Mouse (Mus musculus): Measurements from ENCODE around the gene Armc2. TPM values are rescaled to one million over a fixed set of nuclear protein-coding genes. Genes with fewer than 3 reads are reported as not detected.

Gene Armc2
- polyA plus RNA-seq, 1 experiment from 2014 or later = 9.2 TPM

GRCm38 (mm10) chr10:41893433-41894411 is 124.5 kb downstream of the Armc2 start:
- WGBS = 48% methylated on average over 4 of the region's 4 CpGs
- no peak overlapping the region for H3K27ac ChIP-seq (ENCODE audit: low read depth, low read length)
- no peak overlapping the region for H3K4me3 ChIP-seq (ENCODE audit: low read depth, low read length)
- H3K9me3 ChIP-seq (replicated peaks; ENCODE audit: control insufficient read depth, low read length) = no peaks in the 10 kb centered on the region
- ATAC-seq (no peak), DNase-seq (ENCODE audit: low spot score) (no peak)
- no peaks in the 10 kb centered on the region; the same call in 1 of the 2 replicates for H3K4me1 ChIP-seq (ENCODE audit: control insufficient read depth, insufficient read depth, low read length)
- H3K9ac ChIP-seq (ENCODE audit: low read length) = no peak overlapping the region
- H3K27me3 ChIP-seq (replicated peaks; ENCODE audit: control insufficient read depth, insufficient read depth, low read length) = no peaks in the 10 kb centered on the region
- H3K36me3 ChIP-seq (ENCODE audit: control insufficient read depth, insufficient read depth, low read length) = peaks cover 18% of the 10 kb centered on the region
- H3K4me2 ChIP-seq (ENCODE audit: low read length) = no peak overlapping the region

DNA sequence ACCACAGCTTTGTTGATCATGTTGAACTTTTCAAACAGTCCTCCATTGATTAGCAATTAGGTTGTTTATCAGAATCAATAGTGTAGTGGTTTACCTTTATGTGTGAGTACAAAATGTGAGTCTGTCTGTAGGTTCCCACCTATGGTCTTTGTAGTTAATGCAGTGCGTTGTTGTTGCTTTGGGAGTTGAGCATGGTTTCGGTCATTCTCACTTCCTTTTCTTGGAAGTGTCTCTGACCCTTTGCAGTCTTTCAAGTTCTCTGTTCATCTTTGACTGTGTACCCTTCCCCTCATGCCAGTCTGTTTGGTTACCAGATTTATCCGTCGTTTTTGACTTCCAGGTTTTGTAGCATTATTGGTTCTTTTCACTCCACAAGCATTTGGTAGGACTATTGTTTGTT is 126.9 kb downstream of the Armc2 start:
- Histone ChIP-seq H3K4me2 (ENCODE audit: low read length) (no peak overlapping the region), H3K27ac (ENCODE audit: low read depth, low read length) (no peak overlapping the region), H3K4me3 (ENCODE audit: low read depth, low read length) (no peak overlapping the region), H3K27me3 (replicated peaks; ENCODE audit: control insufficient read depth, insufficient read depth, low read length) (no peaks in the 10 kb centered on the region), H3K36me3 (ENCODE audit: control insufficient read depth, insufficient read depth, low read length) (peaks cover 5% of the 10 kb centered on the region; the same call in 1 of the 2 replicates), H3K9me3 (replicated peaks; ENCODE audit: control insufficient read depth, low read length) (no peaks in the 10 kb centered on the region), H3K4me1 (ENCODE audit: control insufficient read depth, insufficient read depth, low read length) (peaks cover 3% of the 10 kb centered on the region; the same call in 1 of the 2 replicates), H3K9ac (ENCODE audit: low read length) (no peak overlapping the region)
- 86% methylated on average over 4 of the region's 4 CpGs for WGBS
- no peak for ATAC-seq
- DNase-seq (ENCODE audit: low spot score) = no peak

GRCm38 (mm10) chr10:41890537-41890936 is 127.7 kb downstream of the Armc2 start:
- no peaks in the 10 kb centered on the region for H3K27me3 ChIP-seq (replicated peaks; ENCODE audit: control insufficient read depth, insufficient read depth, low read length)
- ATAC-seq (no peak), DNase-seq (ENCODE audit: low spot score) (no peak)
- H3K36me3 ChIP-seq (ENCODE audit: control insufficient read depth, insufficient read depth, low read length) = no peaks in the 10 kb centered on the region
- H3K27ac ChIP-seq (ENCODE audit: low read depth, low read length) = no peak overlapping the region
- H3K9ac ChIP-seq (ENCODE audit: low read length) = no peak overlapping the region
- H3K4me3 ChIP-seq (ENCODE audit: low read depth, low read length) = no peak overlapping the region
- no peaks in the 10 kb centered on the region for H3K9me3 ChIP-seq (replicated peaks; ENCODE audit: control insufficient read depth, low read length)
- H3K4me1 ChIP-seq (ENCODE audit: control insufficient read depth, insufficient read depth, low read length) = peaks cover 3% of the 10 kb centered on the region; the same call in 1 of the 2 replicates
- H3K4me2 ChIP-seq (ENCODE audit: low read length) = no peak overlapping the region

DNA sequence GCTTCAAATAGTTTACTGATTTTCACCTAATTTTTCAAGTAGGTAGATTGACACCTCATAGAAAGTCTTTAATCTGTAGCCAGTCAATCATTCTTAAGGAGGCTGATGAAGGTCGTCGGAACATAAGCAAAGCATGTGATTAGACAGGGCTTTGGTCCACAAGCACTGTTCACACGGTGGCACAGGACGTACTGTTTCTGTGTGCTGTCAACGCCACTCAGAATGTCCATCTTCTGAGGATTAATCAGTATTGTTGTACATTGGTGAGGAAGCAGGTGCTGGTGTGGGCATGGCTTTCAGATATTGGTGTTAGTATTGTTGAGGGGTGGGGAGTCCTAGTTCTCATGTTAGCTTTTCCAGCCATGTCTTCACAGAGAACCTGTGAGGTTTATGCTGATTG is 128.7 kb downstream of the Armc2 start:
- H3K36me3 ChIP-seq (ENCODE audit: control insufficient read depth, insufficient read depth, low read length) = no peaks in the 10 kb centered on the region
- H3K27me3 ChIP-seq (replicated peaks; ENCODE audit: control insufficient read depth, insufficient read depth, low read length) = no peaks in the 10 kb centered on the region
- H3K9me3 ChIP-seq (replicated peaks; ENCODE audit: control insufficient read depth, low read length) = no peaks in the 10 kb centered on the region
- H3K4me3 ChIP-seq (ENCODE audit: low read depth, low read length) = no peak overlapping the region
- H3K9ac ChIP-seq (ENCODE audit: low read length) = no peak overlapping the region
- DNase-seq (ENCODE audit: low spot score) = no peak
- ATAC-seq = no peak
- peaks cover 3% of the 10 kb centered on the region; the same call in 1 of the 2 replicates for H3K4me1 ChIP-seq (ENCODE audit: control insufficient read depth, insufficient read depth, low read length)
- H3K27ac ChIP-seq (ENCODE audit: low read depth, low read length) = no peak overlapping the region
- H3K4me2 ChIP-seq (ENCODE audit: low read length) = peak overlapping the region; percentile 9; the same call in 1 of the 2 replicates
- 50% methylated on average over 5 of the region's 5 CpGs for WGBS

GRCm38 (mm10) chr10:41888365-41888941 is 129.8 kb downstream of the Armc2 start:
- H3K36me3 ChIP-seq (ENCODE audit: control insufficient read depth, insufficient read depth, low read length) = no peaks in the 10 kb centered on the region
- WGBS = 40% methylated on average over 4 of the region's 4 CpGs
- no peak overlapping the region for H3K27ac ChIP-seq (ENCODE audit: low read depth, low read length)
- H3K27me3 ChIP-seq (replicated peaks; ENCODE audit: control insufficient read depth, insufficient read depth, low read length) = no peaks in the 10 kb centered on the region
- peak overlapping the region; percentile 87 for H3K9ac ChIP-seq (ENCODE audit: low read length)
- H3K4me3 ChIP-seq (ENCODE audit: low read depth, low read length) = peak overlapping the region; percentile 71
- H3K9me3 ChIP-seq (replicated peaks; ENCODE audit: control insufficient read depth, low read length) = no peaks in the 10 kb centered on the region
- DNase-seq (ENCODE audit: low spot score) = peak; percentile 53
- H3K4me2 ChIP-seq (ENCODE audit: low read length) = peak overlapping the region; percentile 79
- peaks cover 3% of the 10 kb centered on the region; the same call in 1 of the 2 replicates for H3K4me1 ChIP-seq (ENCODE audit: control insufficient read depth, insufficient read depth, low read length)
- no peak for ATAC-seq

DNA sequence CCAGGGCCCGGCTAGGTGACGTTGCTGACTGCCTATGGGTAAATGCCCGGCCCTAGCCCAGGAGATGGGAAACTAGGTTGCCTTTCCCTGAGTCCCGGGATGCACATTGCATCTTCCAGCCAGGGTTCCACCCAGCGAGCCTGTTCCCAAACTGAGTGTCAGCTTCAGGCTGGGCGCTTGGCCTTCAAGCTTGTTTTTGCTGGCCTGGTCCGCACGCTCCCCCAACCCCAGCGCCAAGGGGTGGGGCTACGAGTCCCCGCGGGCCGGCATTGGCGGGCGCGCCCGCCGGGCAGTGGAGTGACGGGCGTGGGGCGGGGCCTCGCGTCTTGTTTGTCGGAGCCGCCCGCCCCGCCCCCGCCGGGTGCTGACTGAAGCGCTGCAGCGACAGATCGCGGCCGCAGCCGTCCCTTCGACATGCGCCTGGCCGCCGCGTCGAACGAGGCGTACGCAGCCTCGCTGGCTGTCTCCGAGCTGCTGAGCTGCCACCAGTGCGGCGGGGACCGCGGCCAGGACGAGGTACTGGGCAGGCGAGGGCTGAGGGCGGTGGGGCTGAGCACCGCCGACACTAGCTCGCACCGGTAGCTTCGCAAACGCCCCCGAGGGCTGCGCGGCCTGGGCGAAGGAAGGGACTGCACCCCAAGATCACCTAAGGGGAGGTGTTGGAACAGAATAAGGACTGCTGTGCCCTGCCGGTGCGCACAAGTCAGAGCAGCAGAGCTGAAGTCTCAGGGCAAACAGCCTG is 131.0 kb downstream of the Armc2 start:
- WGBS = 1% methylated on average over 63 of the region's 65 CpGs
- peak overlapping the region; percentile 87 for H3K9ac ChIP-seq (ENCODE audit: low read length)
- peaks cover 3% of the 10 kb centered on the region; the same call in 1 of the 2 replicates for H3K4me1 ChIP-seq (ENCODE audit: control insufficient read depth, insufficient read depth, low read length)
- peak overlapping the region; percentile 95 for H3K27ac ChIP-seq (ENCODE audit: low read depth, low read length)
- peak overlapping the region; percentile 79 for H3K4me2 ChIP-seq (ENCODE audit: low read length)
- no peaks in the 10 kb centered on the region for H3K9me3 ChIP-seq (replicated peaks; ENCODE audit: control insufficient read depth, low read length)
- peak overlapping the region; percentile 71 for H3K4me3 ChIP-seq (ENCODE audit: low read depth, low read length)
- no peaks in the 10 kb centered on the region for H3K36me3 ChIP-seq (ENCODE audit: control insufficient read depth, insufficient read depth, low read length)
- ATAC-seq (peak; percentile 99), DNase-seq (ENCODE audit: low spot score) (peak; percentile 98)
- H3K27me3 ChIP-seq (replicated peaks; ENCODE audit: control insufficient read depth, insufficient read depth, low read length) = no peaks in the 10 kb centered on the region

DNA sequence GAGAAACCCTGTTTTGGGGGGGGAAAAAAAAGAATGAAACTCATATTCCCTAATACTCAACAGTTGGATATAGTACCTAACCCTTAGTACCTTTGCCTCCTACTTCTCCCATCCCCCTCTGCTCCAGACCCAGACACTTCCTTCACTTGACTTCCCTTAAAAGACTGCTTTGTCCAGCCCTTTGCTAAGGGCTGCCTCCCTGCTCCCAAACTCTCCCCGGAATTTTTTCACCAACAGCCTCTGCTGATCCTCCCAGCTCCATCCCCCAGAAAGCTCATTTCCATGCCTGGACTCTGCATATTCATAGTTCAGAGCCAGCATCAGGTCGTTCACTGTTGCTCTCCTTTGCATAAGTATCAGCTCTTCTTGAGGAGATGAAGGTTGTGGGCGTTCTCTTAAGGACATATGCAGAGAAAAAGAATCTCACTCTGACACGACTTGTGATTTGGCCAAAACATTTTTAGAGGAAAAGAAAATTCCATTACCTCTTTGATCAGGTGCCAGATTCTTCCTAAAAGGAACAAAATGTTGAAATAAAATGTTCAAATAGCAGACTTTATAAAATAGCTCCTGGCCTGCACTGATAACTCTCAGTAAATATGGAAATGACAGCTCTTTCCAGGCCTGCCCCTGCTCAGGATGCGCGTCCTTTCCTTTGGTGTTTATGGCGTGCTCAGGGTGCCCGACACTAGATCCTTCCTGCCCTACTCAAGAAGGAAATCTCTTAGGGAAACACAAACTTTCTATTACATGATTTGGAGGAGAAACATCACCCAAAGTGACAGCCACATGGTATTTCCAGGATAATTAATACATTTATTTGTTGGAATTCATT is 134.3 kb downstream of the Armc2 start:
- Histone ChIP-seq H3K4me2 (ENCODE audit: low read length) (no peak overlapping the region), H3K27me3 (replicated peaks; ENCODE audit: control insufficient read depth, insufficient read depth, low read length) (no peaks in the 10 kb centered on the region), H3K27ac (ENCODE audit: low read depth, low read length) (no peak overlapping the region), H3K36me3 (ENCODE audit: control insufficient read depth, insufficient read depth, low read length) (no peaks in the 10 kb centered on the region), H3K9me3 (replicated peaks; ENCODE audit: control insufficient read depth, low read length) (no peaks in the 10 kb centered on the region), H3K4me1 (ENCODE audit: control insufficient read depth, insufficient read depth, low read length) (peaks cover 3% of the 10 kb centered on the region; the same call in 1 of the 2 replicates), H3K4me3 (ENCODE audit: low read depth, low read length) (no peak overlapping the region), H3K9ac (ENCODE audit: low read length) (no peak overlapping the region)
- no peak for ATAC-seq
- 59% methylated on average over 8 of the region's 8 CpGs for WGBS
- no peak for DNase-seq (ENCODE audit: low spot score)

DNA sequence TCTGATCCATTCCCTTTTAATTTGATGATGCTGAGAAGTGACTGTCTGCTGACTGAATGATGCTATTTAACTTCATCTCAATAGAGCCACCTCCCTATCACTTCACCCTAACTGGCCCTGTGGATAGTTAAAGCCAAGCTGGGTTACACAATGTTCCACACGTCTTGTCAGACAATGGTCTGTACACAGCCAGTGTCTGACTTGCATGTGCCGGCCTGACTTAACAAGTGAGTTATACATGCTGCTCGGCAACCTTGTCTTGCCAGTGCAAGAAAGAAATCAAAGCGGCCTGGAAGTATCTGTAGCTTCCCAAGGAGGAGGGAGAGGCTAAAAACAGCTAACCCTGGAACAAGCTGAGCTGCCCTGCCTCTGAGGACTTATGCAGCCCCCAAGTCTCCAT is 136.8 kb downstream of the Armc2 start:
- ATAC-seq = 0 out of 2 replicates have a peak, but pooled peaks have one; percentile 26
- no peaks in the 10 kb centered on the region for H3K36me3 ChIP-seq (ENCODE audit: control insufficient read depth, insufficient read depth, low read length)
- no peaks in the 10 kb centered on the region for H3K27me3 ChIP-seq (replicated peaks; ENCODE audit: control insufficient read depth, insufficient read depth, low read length)
- H3K4me3 ChIP-seq (ENCODE audit: low read depth, low read length) = no peak overlapping the region
- H3K4me2 ChIP-seq (ENCODE audit: low read length) = no peak overlapping the region
- H3K27ac ChIP-seq (ENCODE audit: low read depth, low read length) = no peak overlapping the region
- no peaks in the 10 kb centered on the region for H3K4me1 ChIP-seq (ENCODE audit: control insufficient read depth, insufficient read depth, low read length)
- H3K9ac ChIP-seq (ENCODE audit: low read length) = no peak overlapping the region
- 6% methylated on average over 4 of the region's 4 CpGs for WGBS
- H3K9me3 ChIP-seq (replicated peaks; ENCODE audit: control insufficient read depth, low read length) = no peaks in the 10 kb centered on the region
- no peak for DNase-seq (ENCODE audit: low spot score)
